8 mouse cellular contexts compared by ENCODE assay signal in genomic region chr13:21363719-21364118, GRCm38 (mm10). TPM values are rescaled to one million over a fixed set of nuclear protein-coding genes. Genes with fewer than 3 reads are reported as not detected.
DNase-seq lines count a peak whose midpoint lies in the region; ATAC-seq and TF ChIP-seq lines count a peak whose summit lies in the region.

No protein-coding gene starts in this region.

- TF ChIP-seq POLR2A in olfactory bulb, adult 2 months (IDR thresholded peaks at IDR 0.05; ENCODE audit: insufficient read depth, low read depth, low read length) = no peak

- ATAC-seq in embryonic facial prominence, embryonic 14.5 days (ENCODE audit: low read depth) = no peak
- ATAC-seq in limb, embryonic 11.5 days (ENCODE audit: insufficient number of reproducible peaks, low FRiP score, low TSS enrichment, low read depth) = no peak

- H3K79me3 ChIP-seq in C2C12 (ENCODE audit: low read depth) = no peaks in the 10 kb centered on the region

- no peak overlapping the region for H3K27ac ChIP-seq in embryonic facial prominence, embryonic 14.5 days (replicated peaks; ENCODE audit: low read depth, low read length)
- no peak overlapping the region for H3K27ac ChIP-seq in limb, embryonic 11.5 days (replicated peaks; ENCODE audit: low read depth, low read length)
- H3K27ac ChIP-seq in olfactory bulb, adult 2 months (ENCODE audit: insufficient read depth, low read depth, low read length) = no peak overlapping the region

- TF ChIP-seq CTCF in C2C12 (IDR thresholded peaks at IDR 0.05; ENCODE audit: control insufficient read depth, insufficient read depth, insufficient read length) = no peak
- no peak for TF ChIP-seq CTCF in olfactory bulb, adult 2 months (IDR thresholded peaks at IDR 0.05; ENCODE audit: insufficient read depth, low read depth, low read length)

- H3K27me3 ChIP-seq in C2C12 (ENCODE audit: control insufficient read depth, insufficient read depth, insufficient read length) = no peaks in the 10 kb centered on the region
- no peaks in the 10 kb centered on the region for H3K27me3 ChIP-seq in embryonic facial prominence, embryonic 14.5 days (replicated peaks; ENCODE audit: control insufficient read depth, insufficient read depth, low read length)
- H3K27me3 ChIP-seq in limb, embryonic 11.5 days (ENCODE audit: control insufficient read depth, insufficient read depth, low read length) = no peaks in the 10 kb centered on the region

- peaks cover 23% of the 10 kb centered on the region for H3K79me2 ChIP-seq in C2C12 (ENCODE audit: control insufficient read depth, insufficient read depth)

- peak overlapping the region; percentile 77 for H3K9ac ChIP-seq in embryonic facial prominence, embryonic 14.5 days (ENCODE audit: low read depth, low read length)
- H3K9ac ChIP-seq in limb, embryonic 11.5 days (ENCODE audit: low read length) = 0 out of 2 replicates have a peak overlapping the region, but pooled peaks have one; percentile 27

- H3K4me3 ChIP-seq in C2C12 (ENCODE audit: insufficient read depth, poor library complexity, severe bottlenecking) = peak overlapping the region; percentile 56
- peak overlapping the region; percentile 67 for H3K4me3 ChIP-seq in embryonic facial prominence, embryonic 14.5 days (ENCODE audit: low read depth, low read length)
- H3K4me3 ChIP-seq in limb, embryonic 11.5 days (ENCODE audit: low read depth, low read length) = peak overlapping the region; percentile 78
- H3K4me3 ChIP-seq in olfactory bulb, adult 2 months (ENCODE audit: insufficient read depth, low read depth, low read length) = peak overlapping the region; percentile 2; the same call in 1 of the 2 replicates

- H3K4me1 ChIP-seq in embryonic facial prominence, embryonic 14.5 days (ENCODE audit: control insufficient read depth, insufficient read depth, low read length) = peaks cover 19% of the 10 kb centered on the region
- peaks cover 10% of the 10 kb centered on the region for H3K4me1 ChIP-seq in limb, embryonic 11.5 days (ENCODE audit: control insufficient read depth, insufficient read depth, low read length)
- peaks cover 4% of the 10 kb centered on the region for H3K4me1 ChIP-seq in olfactory bulb, adult 2 months (ENCODE audit: control insufficient read depth, insufficient read depth, low read length)

- peaks cover 4% of the 10 kb centered on the region for H3K36me3 ChIP-seq in C2C12 (ENCODE audit: control insufficient read depth, insufficient read depth)
- peaks cover 16% of the 10 kb centered on the region for H3K36me3 ChIP-seq in embryonic facial prominence, embryonic 14.5 days (ENCODE audit: control insufficient read depth, insufficient read depth, low read length)
- H3K36me3 ChIP-seq in limb, embryonic 11.5 days (ENCODE audit: control insufficient read depth, insufficient read depth, low read length) = peaks cover 4% of the 10 kb centered on the region; the same call in 1 of the 2 replicates

- WGBS in embryonic facial prominence, embryonic 14.5 days = 66% methylated on average over 12 of the region's 12 CpGs
- 66% methylated on average over 12 of the region's 12 CpGs for WGBS in limb, embryonic 11.5 days
- whole genome bisulfite sequencing in olfactory bulb, adult 2 months = 63% methylated on average over 12 of the region's 12 CpGs

- peak overlapping the region; percentile 67 for H3K4me2 ChIP-seq in embryonic facial prominence, embryonic 14.5 days (ENCODE audit: low read depth, low read length)
- peak overlapping the region; percentile 57 for H3K4me2 ChIP-seq in limb, embryonic 11.5 days (ENCODE audit: low read depth, severe bottlenecking)

- peak; percentile 9 for DNase-seq in embryo, embryonic 10.5 days (ENCODE audit: low spot score)
- DNase-seq in embryo, embryonic 10 days (ENCODE audit: low spot score) = no peak
- no peak for DNase-seq in embryonic facial prominence, embryonic 14.5 days (ENCODE audit: low spot score)
- peak; percentile 22 for DNase-seq in limb, embryonic 11.5 days (ENCODE audit: low spot score)
- no peak for DNase-seq in left cerebral cortex, adult 11 months (ENCODE audit: low spot score)
- DNase-seq in urinary bladder, adult 18-20 months (ENCODE audit: low spot score in 2 of 2) = no peak

- H3K9me3 ChIP-seq in embryonic facial prominence, embryonic 14.5 days (ENCODE audit: control insufficient read depth, low read length) = no peaks in the 10 kb centered on the region
- H3K9me3 ChIP-seq in limb, embryonic 11.5 days (ENCODE audit: control insufficient read depth, low read length) = no peaks in the 10 kb centered on the region

- no peak overlapping the region for H3ac ChIP-seq in C2C12 (ENCODE audit: control insufficient read depth, insufficient read length, low read depth)

TF ChIP-seq in C2C12, 6 proteins besides CTCF, POLR2A, EP300 and RAD21:
- no peak for TF ChIP-seq MAX (IDR thresholded peaks at IDR 0.05)
- no peak for TF ChIP-seq FOSL1 (IDR thresholded peaks at IDR 0.05; ENCODE audit: insufficient read depth, low read length, poor library complexity, severe bottlenecking)
- no peak for TF ChIP-seq CEBPB (IDR thresholded peaks at IDR 0.05; ENCODE audit: low read depth)
- no peak for TF ChIP-seq MYOD1 (IDR thresholded peaks at IDR 0.05; ENCODE audit: control insufficient read depth, insufficient read length, low read depth)
- no peak for TF ChIP-seq MYOG (IDR thresholded peaks at IDR 0.05; ENCODE audit: control insufficient read depth, extremely low read depth, insufficient read length)
- TF ChIP-seq USF1 (IDR thresholded peaks at IDR 0.05; ENCODE audit: low read depth) = no peak

RNA-seq across cellular contexts. Expression of gene Zscan12, which starts 1.1 kb away (rescaled TPM):
- 3.1 TPM for polyA plus RNA-seq in C2C12 (2012; fragmentation: generic; extraction: Trizol)
- 11.1 and 12.7 TPM in 2 replicates for polyA plus RNA-seq in embryonic facial prominence, embryonic 14.5 days (2014; fragmentation: Nextera tagmentation; extraction: Ambion mirVana)
- 20.2 and 20.3 TPM in 2 replicates for polyA plus RNA-seq in limb, embryonic 11.5 days (2014; fragmentation: Nextera tagmentation; extraction: Ambion mirVana)
- not detected in 2 replicates for polyA plus RNA-seq in olfactory bulb, adult 2 months (2012; ENCODE audit: insufficient read depth, insufficient read length, low replicate concordance, missing spikeins)

RNA-seq across cellular contexts. Expression of gene Olfr1367, which starts 17.0 kb away (rescaled TPM):
- not detected for polyA plus RNA-seq in C2C12 (2012; fragmentation: generic; extraction: Trizol)
- polyA plus RNA-seq in embryonic facial prominence, embryonic 14.5 days (2014; fragmentation: Nextera tagmentation; extraction: Ambion mirVana) = not detected in 2 replicates
- polyA plus RNA-seq in limb, embryonic 11.5 days (2014; fragmentation: Nextera tagmentation; extraction: Ambion mirVana) = not detected in 2 replicates
- polyA plus RNA-seq in olfactory bulb, adult 2 months (2012; ENCODE audit: insufficient read depth, insufficient read length, low replicate concordance, missing spikeins) = not detected in 2 replicates

RNA-seq across cellular contexts. Expression of gene Zkscan3, which starts 38.8 kb away (rescaled TPM):
- polyA plus RNA-seq in C2C12 (2012; fragmentation: generic; extraction: Trizol) = 10.2 TPM
- polyA plus RNA-seq in embryonic facial prominence, embryonic 14.5 days (2014; fragmentation: Nextera tagmentation; extraction: Ambion mirVana) = 62.9 and 70.1 TPM in 2 replicates
- polyA plus RNA-seq in limb, embryonic 11.5 days (2014; fragmentation: Nextera tagmentation; extraction: Ambion mirVana) = 94.2 and 97.2 TPM in 2 replicates
- polyA plus RNA-seq in olfactory bulb, adult 2 months (2012; ENCODE audit: insufficient read depth, insufficient read length, low replicate concordance, missing spikeins) = 126 TPM in 1 of 2 replicates, not detected in the other

RNA-seq across cellular contexts. Expression of gene Gpx6, which starts 51.8 kb away (rescaled TPM):
- not detected for polyA plus RNA-seq in C2C12 (2012; fragmentation: generic; extraction: Trizol)
- not detected in 2 replicates for polyA plus RNA-seq in embryonic facial prominence, embryonic 14.5 days (2014; fragmentation: Nextera tagmentation; extraction: Ambion mirVana)
- 0.51 and 0.88 TPM in 2 replicates for polyA plus RNA-seq in limb, embryonic 11.5 days (2014; fragmentation: Nextera tagmentation; extraction: Ambion mirVana)
- not detected in 2 replicates for polyA plus RNA-seq in olfactory bulb, adult 2 months (2012; ENCODE audit: insufficient read depth, insufficient read length, low replicate concordance, missing spikeins)

Comparison
In these comparisons a context has a peak if more than half of its experiments do, and no peak if none do; other contexts are left out.
1. DNase-seq: peak in embryo, embryonic 10.5 days (single experiment) and limb, embryonic 11.5 days (single experiment); none in embryo, embryonic 10 days (single experiment), embryonic facial prominence, embryonic 14.5 days (single experiment), left cerebral cortex, adult 11 months (single experiment) and urinary bladder, adult 18-20 months (0 of 2).
2. H3K4me3 ChIP-seq: peak in every context shown above with its lines; median percentile 78 in limb, embryonic 11.5 days; 67 in embryonic facial prominence, embryonic 14.5 days; 56 in C2C12; 2 in olfactory bulb, adult 2 months.